Mouse (Mus musculus) lung, postnatal 0 days (tissue): ENCODE data around the gene Ipo9.

Experiments used
- CTCF ChIP-seq: IDR thresholded peaks from 2 replicates; pipeline ENCODE4 v1.5.1; 2016; ENCODE audit warnings: antibody characterized with exemption, mild to moderate bottlenecking
- EP300 ChIP-seq: IDR thresholded peaks from 2 replicates; pipeline ENCODE4 v1.6.1; 2016; ENCODE audit warnings: antibody characterized with exemption, mild to moderate bottlenecking, control low read depth

- 0 out of 2 replicates have a peak, but pooled peaks have one; percentile 9 for TF ChIP-seq CTCF
- TF ChIP-seq EP300: no peak
Observed at GRCm38 (mm10) chr1:135475571-135475895, 45.2 kb upstream of the Ipo9 start.
